Comparison of ENCODE assay signal across 21 mouse cellular contexts in the genomic region with DNA sequence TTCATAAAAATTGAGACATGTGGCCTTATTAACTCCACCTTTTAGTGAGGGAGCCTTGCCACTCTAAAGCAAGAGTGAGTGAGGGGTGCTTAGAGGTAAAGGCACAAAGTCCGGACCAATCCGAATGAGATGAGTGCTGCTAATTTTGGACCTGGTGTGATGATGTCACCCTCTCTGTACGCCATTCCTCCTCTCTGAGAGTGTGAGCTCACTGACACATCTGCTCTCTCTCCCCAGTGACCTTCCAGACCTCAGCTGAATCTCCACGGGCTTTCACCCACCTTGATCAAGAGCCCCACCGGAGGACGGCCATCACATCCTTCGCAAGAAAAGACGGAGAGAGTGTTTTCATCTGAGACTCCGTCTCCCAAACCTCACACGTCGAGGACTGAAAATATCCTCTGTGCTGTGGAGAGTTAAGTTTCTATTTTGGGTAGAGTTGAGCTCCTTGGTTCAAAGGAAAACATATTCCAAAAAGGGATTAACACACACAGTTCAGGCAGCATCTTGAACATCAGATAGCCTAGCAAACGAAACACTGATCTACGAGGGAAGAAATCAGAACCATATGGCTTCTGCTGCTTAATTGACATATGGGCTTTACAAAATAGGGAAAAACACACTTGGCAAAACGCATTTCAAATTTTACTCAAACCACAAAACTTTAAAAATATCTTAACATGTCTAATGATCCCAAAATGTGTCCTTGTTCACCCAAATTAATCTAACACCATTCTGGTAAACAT.
DNase-seq lines count a peak whose midpoint lies in the region; ATAC-seq lines count a peak whose summit lies in the region.
"Had no signal": no experiment of that assay in that cellular context is flagged by ENCODE, and none has a peak within 500 bp of the region (broad histone marks: within the 10 kb centered on the region; RNA-seq: fewer than 3 reads in every experiment).

No protein-coding gene starts in this region.

- H3K27ac ChIP-seq in heart, embryonic 12.5 days (ENCODE audit: poor library complexity, severe bottlenecking) = no peak overlapping the region; the same call in 1 of the 2 replicates
- no peak overlapping the region for H3K27ac ChIP-seq in midbrain, embryonic 11.5 days (ENCODE audit: low read depth, low read length)
- no peak overlapping the region for H3K27ac ChIP-seq in midbrain, embryonic 10.5 days (replicated peaks)
- H3K27ac ChIP-seq: embryonic facial prominence, embryonic 15.5 days; gastrocnemius, adult 2 months; left cerebral cortex, adult 2 months; stomach, embryonic 15.5 days had no signal

- H3K4me1 ChIP-seq in heart, embryonic 12.5 days (replicated peaks) = 0 out of 2 replicates have a peak, but pooled peaks cover 3% of the 10 kb centered on the region
- no peaks in the 10 kb centered on the region for H3K4me1 ChIP-seq in midbrain, embryonic 11.5 days (ENCODE audit: control insufficient read depth, insufficient read depth, low read length)
- no peaks in the 10 kb centered on the region for H3K4me1 ChIP-seq in midbrain, embryonic 10.5 days
- H3K4me1 ChIP-seq: megakaryocyte, embryonic 14.5 days; stomach, embryonic 15.5 days had no signal

- no peaks in the 10 kb centered on the region for H3K9me3 ChIP-seq in heart, embryonic 12.5 days (replicated peaks)
- H3K9me3 ChIP-seq in midbrain, embryonic 11.5 days (ENCODE audit: control insufficient read depth, low read length) = no peaks in the 10 kb centered on the region
- no peaks in the 10 kb centered on the region for H3K9me3 ChIP-seq in midbrain, embryonic 10.5 days (replicated peaks)
- H3K9me3 ChIP-seq: embryonic facial prominence, embryonic 15.5 days; stomach, embryonic 15.5 days had no signal

- no peak overlapping the region for H3K4me3 ChIP-seq in heart, embryonic 12.5 days
- no peak overlapping the region for H3K4me3 ChIP-seq in midbrain, embryonic 11.5 days (ENCODE audit: low read depth, low read length)
- no peak overlapping the region for H3K4me3 ChIP-seq in midbrain, embryonic 10.5 days
- H3K4me3 ChIP-seq: embryonic facial prominence, embryonic 15.5 days; gastrocnemius, adult 2 months; left cerebral cortex, adult 2 months; megakaryocyte, embryonic 14.5 days; stomach, embryonic 15.5 days had no signal

- no peaks in the 10 kb centered on the region for H3K27me3 ChIP-seq in heart, embryonic 12.5 days (replicated peaks)
- no peaks in the 10 kb centered on the region for H3K27me3 ChIP-seq in midbrain, embryonic 11.5 days (ENCODE audit: control insufficient read depth, insufficient read depth, low read length)
- H3K27me3 ChIP-seq in midbrain, embryonic 10.5 days (ENCODE audit: low read depth, poor library complexity, severe bottlenecking) = no peaks in the 10 kb centered on the region
- H3K27me3 ChIP-seq: embryonic facial prominence, embryonic 15.5 days; megakaryocyte, embryonic 14.5 days; stomach, embryonic 15.5 days had no signal

- ATAC-seq in heart, embryonic 12.5 days (ENCODE audit: insufficient number of reproducible peaks, low FRiP score) = peak; percentile 48; the same call in 1 of the 2 replicates
- no peak for ATAC-seq in midbrain, embryonic 11.5 days (ENCODE audit: low FRiP score)
- ATAC-seq: hindbrain, embryonic 16.5 days; intestine, postnatal 0 days; liver, postnatal 0 days had no signal

- no peak overlapping the region for H3K9ac ChIP-seq in heart, embryonic 12.5 days
- no peak overlapping the region for H3K9ac ChIP-seq in midbrain, embryonic 11.5 days (ENCODE audit: low read length)
- H3K9ac ChIP-seq: embryonic facial prominence, embryonic 15.5 days; liver, postnatal 0 days; stomach, embryonic 15.5 days had no signal

- no peaks in the 10 kb centered on the region for H3K36me3 ChIP-seq in heart, embryonic 12.5 days
- no peaks in the 10 kb centered on the region for H3K36me3 ChIP-seq in midbrain, embryonic 11.5 days (ENCODE audit: control insufficient read depth, insufficient read depth, low read length)
- no peaks in the 10 kb centered on the region for H3K36me3 ChIP-seq in midbrain, embryonic 10.5 days
- H3K36me3 ChIP-seq: embryonic facial prominence, embryonic 15.5 days; stomach, embryonic 15.5 days had no signal

- WGBS in heart, embryonic 12.5 days = 42% methylated on average over 14 of the region's 14 CpGs
- 75% methylated on average over 14 of the region's 14 CpGs for WGBS in midbrain, embryonic 11.5 days
- 78% methylated on average over 14 of the region's 14 CpGs for WGBS in midbrain, embryonic 10.5 days

- H3K4me2 ChIP-seq in heart, embryonic 12.5 days = peak overlapping the region; percentile 44
- H3K4me2 ChIP-seq in midbrain, embryonic 11.5 days = no peak overlapping the region
- H3K4me2 ChIP-seq: embryonic facial prominence, embryonic 15.5 days; stomach, embryonic 15.5 days had no signal

- intact Hi-C loops in heart, postnatal 25 days (cut with DNase I) = no loop called here

- peak; percentile 11 for DNase-seq in embryo, embryonic 10 days (ENCODE audit: low spot score)
- no peak for DNase-seq in embryo, embryonic 11 days
- no peak for DNase-seq in heart, postnatal 25 days (ENCODE audit: low spot score)
- DNase-seq in midbrain, embryonic 11.5 days (ENCODE audit: low spot score, missing footprints) = peak; percentile 72
- no peak for DNase-seq in midbrain, embryonic 10.5 days (ENCODE audit: low spot score)
- no peak for DNase-seq in Muller cell, postnatal 12 days (ENCODE audit: inconsistent ontology term)
- no peak for DNase-seq in MN1 (ENCODE audit: low spot score)
- DNase-seq: adrenal gland, adult 8-10 months; cerebellum, adult 18-20 months; cerebellum, postnatal 36 days; gastrocnemius, adult 2 months; liver; liver, postnatal 0 days; lung, postnatal 14 days had no signal

Comparison
In these comparisons a context has a peak if more than half of its experiments do, and no peak if none do; other contexts are left out.
1. DNase-seq: peak in embryo, embryonic 10 days (single experiment) and midbrain, embryonic 11.5 days (single experiment); none in embryo, embryonic 11 days (single experiment), heart, postnatal 25 days (single experiment), midbrain, embryonic 10.5 days (single experiment), Muller cell, postnatal 12 days (single experiment) and MN1 (single experiment).